Mouse (Mus musculus) limb, embryonic 14.5 days (tissue): ENCODE measurements around the gene Lsm11. TPM values are rescaled to one million over a fixed set of nuclear protein-coding genes. Genes with fewer than 3 reads are reported as not detected.

Experiments used
- ATAC-seq: fragments of 200-750 bp; cut with Nextera tagmentation; 2 replicates; pipeline ENCODE4 v1.8.0; 2017; ENCODE audit warnings: low read depth, moderate number of reproducible peaks, moderate TSS enrichment; ENCODE audit not compliant: low FRiP score
- DNase-seq: peaks from one replicate; pipeline ENCODE4 v3.0.0-alpha.2; 2015; ENCODE audit warnings: low spot score
- H3K27ac ChIP-seq: fragments of 300-500 bp; sonication (generic); replicated peaks from 2 replicates; pipeline ENCODE4 v1.5.1; 2014; ENCODE audit warnings: low read depth, mild to moderate bottlenecking, low read length, moderate library complexity, mixed read lengths
- H3K27me3 ChIP-seq: fragments of 300-500 bp; sonication (generic); 2 replicates; pipeline ENCODE4 v1.6.1; 2014; ENCODE audit warnings: low read length, mixed read lengths; ENCODE audit not compliant: control insufficient read depth, insufficient read depth
- H3K36me3 ChIP-seq: fragments of 300-500 bp; sonication (generic); 2 replicates; pipeline ENCODE4 v1.6.1; 2014; ENCODE audit warnings: mild to moderate bottlenecking, low read length, moderate library complexity, mixed read lengths; ENCODE audit not compliant: control insufficient read depth, insufficient read depth
- H3K4me1 ChIP-seq: fragments of 300-500 bp; sonication (generic); 2 replicates; pipeline ENCODE4 v1.6.1; 2014; ENCODE audit warnings: antibody characterized with exemption, low read length, mixed read lengths; ENCODE audit not compliant: control insufficient read depth, insufficient read depth
- H3K4me2 ChIP-seq: fragments of 300-500 bp; sonication (generic); replicated peaks from 2 replicates; pipeline ENCODE4 v1.6.1; 2014; ENCODE audit warnings: low read depth, mild to moderate bottlenecking, low read length, moderate library complexity; ENCODE audit not compliant: severe bottlenecking
- H3K4me3 ChIP-seq: fragments of 300-500 bp; sonication (generic); replicated peaks from 2 replicates; pipeline ENCODE4 v1.5.1; 2014; ENCODE audit warnings: low read length
- H3K9ac ChIP-seq: fragments of 300-500 bp; sonication (generic); 2 replicates; pipeline ENCODE4 v1.6.1; 2014; ENCODE audit warnings: mild to moderate bottlenecking, low read depth, low read length, moderate library complexity; ENCODE audit not compliant: severe bottlenecking
- H3K9me3 ChIP-seq: fragments of 300-500 bp; sonication (generic); 2 replicates; pipeline ENCODE4 v1.6.1; 2016; ENCODE audit warnings: low read length; ENCODE audit not compliant: control insufficient read depth
- POLR2A ChIP-seq: fragments of 200-500 bp; IDR thresholded peaks from 2 replicates; pipeline ENCODE4 v1.8.0; 2012; ENCODE audit warnings: inconsistent platforms, mild to moderate bottlenecking, moderate library complexity, borderline replicate concordance; ENCODE audit not compliant: insufficient read depth, insufficient read length; ENCODE audit errors: extremely low read depth
- WGBS: fragments of 180-500 bp; shearing (Covaris S2); extraction: QIAGEN DNeasy Blood & Tissue Kit; methylation state at CpG from one replicate; pipeline ENCODE4 v1.1.7; 2014; 5-methylcytosine and 5-hydroxymethylcytosine counted together
- polyA plus RNA-seq, 2 experiments: library from polyadenylated mRNA; depleted of rRNA in 1 of 2; stranded (reverse) in 1 of 2; unstranded in 1 of 2; fragments of >200 nt; fragmentation: Nextera tagmentation in 1 of 2; extraction: Ambion mirVana in 1 of 2; gene quantifications; 2 replicates each; pipeline versions ENCODE4 v1.2.1 to v1.2.3; 2012 to 2014

Lsm11 gene
- polyA plus RNA-seq, 2 experiments = 7.2 to 8.2 TPM

DNA sequence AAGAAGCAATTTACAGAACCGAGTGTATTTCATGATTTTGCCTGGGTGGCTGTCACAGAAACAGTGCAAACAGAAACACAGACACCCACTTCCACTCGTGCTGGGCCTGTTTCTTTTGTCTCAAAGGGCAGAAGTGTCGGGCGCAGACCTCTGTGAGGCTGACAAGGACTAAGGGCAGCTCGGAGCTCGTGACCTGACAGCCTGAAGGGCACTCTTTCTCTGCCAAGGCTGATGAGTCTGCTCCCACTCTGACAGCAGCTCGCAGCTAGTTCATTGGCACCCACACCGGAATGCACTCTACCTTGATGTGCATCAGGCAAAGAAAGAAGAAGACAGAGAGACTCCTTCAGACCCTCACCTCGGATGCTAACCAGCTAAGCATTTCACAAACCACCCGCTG, 15.2 kb downstream of the Lsm11 start:
- Histone ChIP-seq H3K4me1 (0 out of 2 replicates have a peak, but pooled peaks cover 2% of the 10 kb centered on the region), H3K9me3 (no peaks in the 10 kb centered on the region), H3K27ac (no peak overlapping the region), H3K36me3 (peaks cover 44% of the 10 kb centered on the region), H3K9ac (no peak overlapping the region), H3K27me3 (no peaks in the 10 kb centered on the region), H3K4me2 (no peak overlapping the region), H3K4me3 (no peak overlapping the region)
- ATAC-seq (no peak), DNase-seq (no peak)
- TF ChIP-seq POLR2A = no peak
- 90% methylated on average over 10 of the region's 10 CpGs for WGBS

DNA sequence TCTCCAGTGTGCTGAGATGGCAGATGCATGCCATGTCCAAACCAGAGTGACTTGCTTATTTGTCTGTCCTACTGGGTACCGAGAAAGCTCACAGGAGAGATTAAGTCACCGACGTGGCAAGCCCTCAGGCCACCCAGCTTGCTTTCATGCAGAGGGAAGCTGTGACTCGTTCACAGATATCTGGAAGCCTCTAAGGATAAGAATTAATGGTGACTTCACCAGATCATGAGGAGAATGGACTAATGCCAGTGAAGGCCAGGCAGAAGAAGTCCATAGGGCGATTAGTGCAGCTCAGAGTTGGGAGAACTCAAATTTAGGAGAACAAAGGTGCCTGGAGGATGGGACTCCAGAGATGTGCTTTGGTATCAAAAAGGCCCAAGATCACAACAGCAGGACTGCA, 17.3 kb downstream of the Lsm11 start:
- DNase-seq (no peak), ATAC-seq (no peak)
- H3K4me3 ChIP-seq = no peak overlapping the region
- H3K4me2 ChIP-seq = no peak overlapping the region
- no peaks in the 10 kb centered on the region for H3K27me3 ChIP-seq
- H3K4me1 ChIP-seq = 0 out of 2 replicates have a peak, but pooled peaks cover 2% of the 10 kb centered on the region
- no peak overlapping the region for H3K9ac ChIP-seq
- peaks cover 23% of the 10 kb centered on the region for H3K36me3 ChIP-seq
- TF ChIP-seq POLR2A = no peak
- WGBS = 64% methylated on average over 5 of the region's 5 CpGs
- H3K9me3 ChIP-seq = no peaks in the 10 kb centered on the region
- H3K27ac ChIP-seq = no peak overlapping the region

DNA sequence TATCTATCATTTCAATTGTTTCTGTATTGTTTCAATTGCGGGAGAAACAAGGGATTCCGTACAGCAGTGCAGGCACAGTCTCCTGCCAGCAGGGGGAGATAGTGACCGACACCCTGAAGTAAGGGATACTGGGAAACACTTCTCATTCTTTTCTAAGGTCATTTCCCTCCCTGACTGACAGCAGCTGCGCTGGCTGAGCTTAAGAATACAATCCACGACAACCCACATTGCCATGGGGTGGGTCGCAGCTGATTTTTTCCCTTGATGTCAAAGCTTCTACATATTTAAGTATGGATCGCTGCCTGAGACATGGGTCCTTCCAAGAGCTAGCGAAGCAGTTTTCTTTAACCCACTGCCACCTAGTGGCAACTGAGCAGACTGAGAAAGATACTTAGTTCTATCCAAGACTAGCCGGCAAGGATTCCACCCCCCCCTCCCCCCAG, 18.1 kb downstream of the Lsm11 start:
- peaks cover 18% of the 10 kb centered on the region for H3K36me3 ChIP-seq
- no peaks in the 10 kb centered on the region for H3K27me3 ChIP-seq
- no peak for TF ChIP-seq POLR2A
- peak; percentile 93 for DNase-seq
- H3K27ac ChIP-seq = no peak overlapping the region
- H3K9ac ChIP-seq = no peak overlapping the region; the same call in 1 of the 2 replicates
- peak overlapping the region; percentile 39 for H3K4me2 ChIP-seq
- peak; percentile 91 for ATAC-seq
- no peaks in the 10 kb centered on the region for H3K9me3 ChIP-seq
- 0 out of 2 replicates have a peak, but pooled peaks cover 2% of the 10 kb centered on the region for H3K4me1 ChIP-seq
- WGBS = under 1% methylated on average over 9 of the region's 9 CpGs
- H3K4me3 ChIP-seq = peak overlapping the region; percentile 28

DNA sequence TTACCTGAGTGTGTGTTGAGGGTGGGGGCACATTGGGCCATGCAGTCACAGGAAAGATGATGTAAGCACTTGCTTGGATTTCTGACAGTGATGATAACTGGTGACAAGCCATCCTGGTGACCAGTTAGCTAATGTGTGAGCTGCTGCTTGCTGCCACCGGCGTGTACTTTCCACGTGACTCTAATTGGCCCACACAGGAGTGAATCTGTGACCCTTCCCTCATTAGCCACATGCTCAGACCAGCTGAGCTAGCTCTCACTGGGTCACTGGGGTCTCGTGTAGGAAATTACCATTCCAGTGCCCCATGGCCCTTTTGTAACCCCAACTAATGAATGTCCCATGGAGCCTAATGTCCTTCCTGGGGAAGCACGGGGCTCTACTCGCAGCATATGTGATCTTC, 19.3 kb downstream of the Lsm11 start:
- H3K4me3 ChIP-seq = no peak overlapping the region
- no peak for TF ChIP-seq POLR2A
- 30% methylated on average over 6 of the region's 6 CpGs for WGBS
- H3K36me3 ChIP-seq = peaks cover 9% of the 10 kb centered on the region
- no peak overlapping the region for H3K27ac ChIP-seq
- H3K9me3 ChIP-seq = no peaks in the 10 kb centered on the region
- H3K4me1 ChIP-seq = 0 out of 2 replicates have a peak, but pooled peaks cover 9% of the 10 kb centered on the region
- H3K4me2 ChIP-seq = no peak overlapping the region
- no peak overlapping the region for H3K9ac ChIP-seq
- no peak for DNase-seq
- no peak for ATAC-seq
- no peaks in the 10 kb centered on the region for H3K27me3 ChIP-seq

DNA sequence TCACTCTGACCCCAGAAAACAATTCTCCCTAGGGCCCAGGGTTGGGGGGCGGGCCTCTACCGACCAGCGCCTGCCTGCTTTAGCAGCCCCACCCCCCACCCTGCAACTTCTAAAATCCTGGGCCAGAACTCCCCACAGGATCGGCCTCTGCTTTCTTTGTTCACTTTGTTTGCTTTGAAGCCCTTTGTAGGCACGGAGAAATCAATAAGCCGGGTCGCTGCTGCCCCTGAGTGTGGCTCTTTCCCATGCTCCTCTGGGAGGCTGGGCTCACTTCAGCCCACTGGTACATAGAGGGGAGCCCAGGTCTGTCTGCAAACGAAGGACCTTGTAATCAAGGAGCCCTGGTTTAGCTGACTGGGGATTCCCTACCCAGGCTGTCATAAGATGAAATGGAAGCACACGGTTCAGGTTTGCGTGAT, 23.2 kb downstream of the Lsm11 start:
- H3K9ac ChIP-seq = no peak overlapping the region
- H3K36me3 ChIP-seq = no peaks in the 10 kb centered on the region
- no peak overlapping the region for H3K4me3 ChIP-seq
- peak; percentile 17 for DNase-seq
- 0 out of 2 replicates have a peak, but pooled peaks cover 9% of the 10 kb centered on the region for H3K4me1 ChIP-seq
- ATAC-seq = no peak
- peak overlapping the region; percentile 15; the same call in 1 of the 2 replicates for H3K4me2 ChIP-seq
- TF ChIP-seq POLR2A = no peak
- H3K27ac ChIP-seq = no peak overlapping the region
- H3K27me3 ChIP-seq = no peaks in the 10 kb centered on the region
- WGBS = 9% methylated on average over 10 of the region's 10 CpGs
- no peaks in the 10 kb centered on the region for H3K9me3 ChIP-seq
